Mouse (Mus musculus) gastrocnemius, adult 8-10 months (tissue): ENCODE data around the gene Aldh1l1. TPM values are rescaled to one million over a fixed set of nuclear protein-coding genes. Genes with fewer than 3 reads are reported as not detected.

ENCODE experiments used
- DNase-seq, 2 experiments: peaks; one replicate each; pipeline ENCODE4 v3.0.0; 2022; ENCODE audit warnings: low spot score in 2 of 2
- total RNA-seq, 4 experiments: library from RNA; stranded (reverse); gene quantifications; 2 replicates each; pipeline ENCODE4 v1.2.4; 2022

The Aldh1l1 gene
- total RNA-seq, 4 experiments from 2014 or later, result 2.4 to 5.5 (median 4.0) TPM

DNA sequence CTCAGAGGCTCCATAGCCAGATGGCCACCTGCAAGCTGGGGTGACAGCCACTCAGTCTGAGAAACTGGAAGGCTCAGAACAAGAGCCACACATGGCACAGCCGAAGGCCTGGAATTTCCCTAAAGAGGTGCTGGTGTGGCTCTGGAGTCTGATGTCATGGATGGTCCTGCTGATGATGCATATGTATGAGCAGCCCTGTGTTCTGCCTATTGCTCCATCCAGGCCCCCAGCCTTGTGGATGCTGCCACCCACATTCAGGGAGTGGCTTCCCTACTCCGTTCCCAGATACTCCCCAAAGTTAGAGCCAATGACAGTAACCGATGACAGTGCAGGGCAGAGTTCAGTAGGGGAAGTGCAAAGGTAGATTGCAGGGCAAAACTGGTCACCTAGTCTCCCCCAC is 91.9 kb downstream of the Aldh1l1 start:
- DNase-seq, result no peak

DNA sequence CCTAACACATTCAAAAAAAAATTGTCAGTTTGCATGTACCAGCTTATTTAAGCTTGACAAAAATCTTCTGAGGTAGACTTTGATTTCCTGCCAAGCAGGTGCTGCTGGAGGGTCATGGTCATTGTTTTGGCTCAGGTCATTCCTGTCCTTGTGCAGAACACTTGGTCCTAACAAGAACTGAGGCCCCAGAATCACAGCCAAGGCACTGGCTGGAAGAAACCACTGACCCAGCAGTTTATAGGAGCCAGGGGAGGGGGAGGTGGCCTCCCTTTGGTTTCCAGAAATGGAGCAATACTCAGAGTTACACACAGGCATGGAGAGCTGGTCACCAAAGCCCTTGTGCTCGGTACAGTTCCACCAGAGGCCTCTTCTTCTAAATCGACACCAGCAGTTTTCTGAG is 96.1 kb downstream of the Aldh1l1 start:
- no peak for DNase-seq

DNA sequence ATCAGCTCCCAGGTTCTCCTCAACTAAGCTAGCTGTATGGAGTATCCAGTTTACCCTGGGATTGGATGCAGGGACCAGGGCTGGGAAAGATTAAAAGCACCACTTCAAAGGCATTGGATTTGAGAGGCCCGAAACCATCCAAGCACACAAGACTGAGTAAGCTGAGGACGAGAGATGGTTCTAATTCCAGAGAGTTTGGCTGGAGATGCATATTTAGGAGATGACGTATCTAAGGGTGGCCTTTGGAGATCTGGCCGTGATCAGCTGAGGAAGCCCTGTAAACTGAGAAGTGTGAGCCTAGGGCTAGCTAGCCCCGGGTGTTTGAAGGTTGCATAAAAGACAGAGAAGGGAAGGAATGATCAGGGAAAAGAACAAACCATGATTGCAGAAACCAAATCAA is 101.9 kb downstream of the Aldh1l1 start:
- peak; percentile 35 to 40 for DNase-seq

DNA sequence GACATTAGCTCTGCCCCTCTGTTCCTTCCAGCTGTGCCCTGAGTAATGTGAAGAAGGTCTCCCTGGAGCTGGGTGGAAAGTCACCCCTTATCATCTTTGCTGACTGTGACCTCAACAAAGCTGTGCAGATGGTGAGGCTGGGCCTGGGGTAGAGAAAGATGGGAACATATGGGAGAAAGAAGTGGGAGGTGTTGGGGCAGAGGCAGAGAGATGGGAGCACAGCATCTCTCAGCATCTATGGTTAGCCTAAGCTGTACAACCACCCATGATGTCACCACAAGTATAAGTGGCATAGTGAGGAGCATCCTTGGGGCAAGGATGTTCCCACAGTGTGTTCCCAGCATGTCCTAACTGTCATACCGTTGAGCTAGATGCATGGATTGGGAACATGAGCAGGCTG is 104.5 kb downstream of the Aldh1l1 start:
- DNase-seq, result no peak

DNA sequence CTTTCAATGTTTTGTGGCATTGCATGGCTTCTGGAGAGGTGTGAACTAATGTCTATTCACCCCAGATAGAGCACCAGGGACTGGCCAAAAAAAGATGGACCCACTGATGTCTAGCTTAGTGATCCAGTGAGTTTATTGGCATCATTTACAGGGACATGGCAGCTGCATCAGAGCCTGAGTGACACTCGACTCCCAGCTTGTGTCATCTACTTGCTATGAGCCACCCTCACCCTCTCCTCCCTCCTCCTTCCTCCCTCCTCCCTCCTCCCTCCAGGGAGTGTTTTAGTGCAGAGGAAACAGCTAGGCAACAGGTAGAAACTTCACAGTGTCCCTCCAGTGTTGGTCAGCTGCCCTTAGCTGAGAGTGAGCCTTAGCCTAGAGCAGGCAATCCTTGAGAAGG is 108.7 kb downstream of the Aldh1l1 start:
- DNase-seq, result no peak

DNA sequence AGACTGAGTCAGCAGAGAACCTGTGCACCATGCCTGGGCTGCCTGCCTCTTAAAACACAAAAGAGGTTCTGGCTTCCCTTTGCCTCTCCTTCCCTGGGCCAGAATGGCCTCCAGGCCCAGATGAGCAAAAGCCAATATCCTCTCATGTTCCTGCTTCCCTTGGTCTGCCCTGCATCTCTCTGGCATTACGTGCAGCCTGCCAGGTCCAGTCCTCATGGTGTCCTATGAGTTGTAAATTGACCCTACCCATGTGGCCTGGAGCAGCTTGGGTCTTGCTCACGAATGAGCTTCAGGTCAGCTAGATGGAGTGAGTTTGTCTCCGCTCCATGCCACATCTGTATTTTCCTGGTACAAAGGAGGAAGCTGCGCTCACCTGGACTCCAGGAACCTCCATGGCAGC is 110.8 kb downstream of the Aldh1l1 start:
- DNase-seq, result no peak

DNA sequence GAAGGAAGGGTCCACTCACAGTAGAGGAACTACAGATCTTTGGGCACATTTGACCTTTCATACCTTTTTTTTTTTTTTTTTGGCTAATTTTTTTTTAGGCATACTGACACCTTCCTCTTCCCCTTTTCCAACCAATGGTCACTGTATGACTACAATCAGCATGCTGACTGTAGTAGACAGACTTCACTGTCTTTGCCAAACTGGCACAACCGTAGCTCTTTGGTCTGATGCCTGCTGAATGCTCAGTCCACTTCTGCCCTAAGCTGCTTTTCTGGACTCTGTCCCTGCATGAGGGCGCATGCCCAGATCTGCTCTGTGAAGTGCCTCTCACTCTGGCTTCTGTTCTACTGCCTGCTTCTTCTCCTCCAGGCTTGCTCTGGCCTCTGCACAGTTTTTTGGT is 111.4 kb downstream of the Aldh1l1 start:
- DNase-seq, result no peak

DNA sequence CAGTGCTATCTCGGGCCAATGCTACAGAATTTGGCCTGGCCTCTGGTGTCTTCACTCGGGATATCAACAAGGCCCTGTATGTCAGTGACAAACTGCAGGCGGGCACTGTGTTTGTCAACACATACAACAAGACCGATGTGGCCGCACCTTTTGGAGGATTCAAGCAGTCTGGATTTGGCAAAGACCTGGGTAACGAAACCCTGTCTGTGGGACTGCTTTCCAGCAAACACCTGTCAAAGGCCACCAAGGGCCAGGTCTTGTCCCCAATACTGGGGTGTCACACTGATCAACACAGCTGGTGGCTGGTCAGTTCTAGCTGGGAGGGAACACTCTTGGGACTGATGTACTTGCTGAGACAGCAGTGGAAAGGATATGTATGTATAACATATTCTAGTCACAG is 112.0 kb downstream of the Aldh1l1 start:
- no peak for DNase-seq

DNA sequence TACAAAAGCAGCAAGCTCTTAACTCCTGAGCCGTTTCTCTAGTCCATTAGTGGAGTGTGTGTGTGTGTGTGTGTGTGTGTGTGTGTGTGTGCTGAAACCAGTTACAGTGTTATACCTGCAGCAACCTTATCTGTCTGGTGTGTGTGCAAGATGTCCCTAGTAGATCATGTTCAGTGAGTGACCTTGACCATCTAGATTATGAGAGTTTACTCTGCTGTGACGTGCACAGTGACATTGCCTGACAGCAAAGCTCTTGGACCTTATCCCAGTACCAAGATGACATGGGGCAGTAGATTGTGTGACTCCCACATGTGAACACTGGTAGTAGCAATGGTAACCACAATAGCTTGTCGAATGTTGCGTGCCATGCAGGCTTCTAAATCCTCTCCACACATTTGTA is 114.1 kb downstream of the Aldh1l1 start:
- DNase-seq, result no peak

DNA sequence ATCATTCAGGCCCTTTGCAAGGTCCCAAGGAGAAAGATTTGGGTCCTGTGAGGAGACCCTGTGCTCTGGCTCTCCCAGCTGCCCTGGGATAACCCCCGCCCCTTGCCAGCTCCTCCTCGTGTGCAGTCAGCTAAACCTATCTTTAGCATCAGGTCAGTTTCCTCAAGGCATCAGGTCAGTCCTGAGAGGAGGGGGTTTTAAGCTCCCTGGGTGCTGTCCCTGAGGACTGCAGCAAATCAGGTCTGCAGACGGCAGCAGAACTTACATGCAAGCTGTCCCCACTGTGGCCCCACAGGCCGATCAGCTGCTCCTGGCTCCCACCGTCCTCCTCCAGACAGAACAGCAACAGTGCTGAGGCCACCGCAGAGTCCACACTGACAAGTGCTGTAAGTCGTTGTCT is 115.5 kb downstream of the Aldh1l1 start:
- peak; percentile 59 to 70 for DNase-seq

DNA sequence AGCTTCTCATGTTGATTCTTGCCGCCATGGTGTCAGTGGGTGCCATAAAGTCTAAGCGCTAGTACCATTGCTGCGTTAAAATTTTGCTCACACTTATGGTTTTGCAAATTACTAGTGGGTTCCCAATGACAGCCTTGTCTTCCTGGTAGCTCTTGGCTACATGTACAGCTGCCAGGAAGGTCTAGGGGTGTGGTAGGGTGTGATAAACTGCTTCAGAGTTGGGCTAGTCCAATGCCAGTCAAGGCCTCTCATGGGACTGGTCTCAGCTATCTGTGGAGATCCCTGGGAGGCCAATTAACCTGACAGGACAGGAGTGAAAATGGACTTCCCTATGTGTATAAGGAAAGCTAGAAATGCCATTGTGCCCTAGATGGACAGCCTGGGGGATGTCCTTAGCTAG is 116.1 kb downstream of the Aldh1l1 start:
- DNase-seq, result no peak

DNA sequence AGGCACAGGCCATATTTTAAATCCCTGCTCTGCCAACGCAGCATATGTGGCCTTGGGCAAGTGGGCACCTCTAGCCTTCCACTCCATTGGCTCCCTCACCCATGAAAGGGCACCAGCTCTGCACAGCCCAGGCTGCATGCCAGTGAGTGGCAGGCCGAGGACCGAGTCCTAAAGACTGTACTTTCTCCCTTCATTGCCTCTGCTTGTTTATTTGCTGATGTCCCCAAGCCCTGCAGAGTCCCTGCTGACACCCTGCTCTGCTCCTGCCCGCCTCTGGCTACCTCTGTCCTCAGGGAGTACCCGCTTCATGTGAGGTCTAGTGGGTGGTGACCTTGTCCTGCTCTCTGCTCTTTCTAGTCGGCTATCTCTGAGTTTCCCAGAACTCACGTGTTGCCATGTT is 116.9 kb downstream of the Aldh1l1 start:
- no peak for DNase-seq

DNA sequence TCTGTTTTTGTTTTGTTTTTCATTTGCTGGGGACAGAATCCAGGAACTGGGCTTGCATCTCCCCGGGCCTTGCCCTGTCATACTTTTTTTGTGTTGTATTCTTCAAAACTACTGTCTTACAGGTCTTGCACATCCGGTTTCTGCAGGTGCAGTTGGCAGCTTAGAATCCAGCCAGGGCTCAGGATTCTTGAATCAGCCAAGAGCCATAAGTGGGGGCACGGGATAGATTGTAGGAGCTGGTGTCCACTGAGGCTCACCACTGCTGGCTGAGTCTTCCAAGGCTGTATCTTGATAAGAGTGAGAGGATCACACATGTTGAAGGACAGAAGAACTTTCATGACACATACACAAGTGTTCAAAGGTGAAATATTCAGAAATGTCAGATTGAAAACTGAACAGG is 117.9 kb downstream of the Aldh1l1 start:
- DNase-seq, result no peak

DNA sequence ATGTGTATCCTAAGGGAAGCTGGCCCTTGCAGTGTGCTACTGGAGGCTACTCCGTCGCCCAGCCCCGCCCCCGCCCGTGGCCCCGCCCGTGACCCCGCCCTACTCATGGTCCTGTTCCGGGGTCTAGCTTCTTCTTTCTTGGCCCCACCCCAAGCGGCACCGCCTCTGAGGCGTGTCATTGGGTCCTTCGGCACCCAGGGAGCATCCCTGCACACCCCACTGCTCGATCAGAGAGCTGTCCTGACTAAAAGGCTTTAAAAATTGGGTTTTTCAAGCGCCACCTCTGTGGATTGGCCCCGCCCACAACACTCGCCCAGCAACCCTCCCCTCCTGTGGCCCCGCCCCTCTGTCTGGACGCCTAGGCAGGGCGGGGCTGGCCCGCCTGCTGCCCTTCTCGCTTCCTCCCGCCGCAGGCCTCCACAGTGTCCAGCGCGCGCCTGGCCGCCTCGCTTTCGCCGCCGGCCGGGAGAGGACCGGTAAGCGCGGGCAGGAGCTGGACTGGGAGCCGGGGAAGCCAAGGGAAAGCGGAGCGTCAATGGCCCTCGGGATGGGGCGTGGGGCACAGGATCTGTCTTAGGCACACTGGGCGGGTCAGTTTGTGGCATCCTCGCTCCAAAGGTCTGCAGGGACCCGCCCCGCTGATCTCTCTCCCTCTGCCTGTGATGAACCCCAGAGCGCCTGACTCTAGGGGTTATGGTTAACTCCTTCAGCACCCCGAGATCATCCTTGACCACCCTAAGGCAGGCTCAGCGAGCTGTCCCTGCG is 118.5 kb downstream of the Aldh1l1 start, which contains the start of gene Slc41a3:
Slc41a3 (plus strand) TSS at position 193 of the 765 bp plus-strand sequence.
- DNase-seq, result peak; percentile 91 to 94

DNA sequence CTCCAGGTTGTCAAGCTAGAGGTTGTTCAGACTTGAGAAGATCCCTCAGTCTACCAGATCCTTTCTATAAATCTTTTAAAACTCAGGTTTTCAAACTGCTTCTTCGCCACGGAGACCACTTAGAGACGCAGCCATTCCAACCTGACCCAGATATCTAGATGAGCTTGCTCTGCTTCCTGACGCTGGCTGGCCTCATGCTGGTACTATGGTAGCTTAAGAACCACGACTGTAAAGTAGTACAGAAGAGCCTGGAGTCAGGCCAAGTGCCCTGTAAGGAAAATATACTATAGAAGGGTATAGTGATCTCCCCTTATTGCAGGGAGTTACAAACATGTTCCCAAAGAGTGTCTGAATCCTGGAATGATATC is 119.1 kb downstream of the Aldh1l1 start:
- no peak for DNase-seq

DNA sequence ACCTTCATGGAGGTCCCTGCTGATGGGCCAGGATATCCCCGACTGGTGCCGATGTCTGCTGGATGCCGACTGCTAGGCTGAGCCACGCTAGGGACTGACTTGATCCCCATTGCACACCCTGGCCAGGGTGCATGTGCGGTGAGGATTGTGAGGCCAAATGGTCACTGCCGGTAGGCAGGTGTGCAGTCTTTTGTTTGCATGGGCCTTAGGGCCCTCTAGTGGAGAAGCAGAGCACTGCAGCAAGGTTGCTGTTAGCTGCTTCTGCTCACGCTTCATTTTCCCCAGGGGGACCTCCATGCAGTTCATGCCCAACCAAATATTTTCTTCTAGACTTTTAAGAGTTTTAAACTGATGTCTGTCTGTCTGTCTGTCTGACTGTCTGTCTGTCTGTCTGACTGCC is 120.3 kb downstream of the Aldh1l1 start:
- DNase-seq, result peak in 1 of 2 experiments; percentile 58

DNA sequence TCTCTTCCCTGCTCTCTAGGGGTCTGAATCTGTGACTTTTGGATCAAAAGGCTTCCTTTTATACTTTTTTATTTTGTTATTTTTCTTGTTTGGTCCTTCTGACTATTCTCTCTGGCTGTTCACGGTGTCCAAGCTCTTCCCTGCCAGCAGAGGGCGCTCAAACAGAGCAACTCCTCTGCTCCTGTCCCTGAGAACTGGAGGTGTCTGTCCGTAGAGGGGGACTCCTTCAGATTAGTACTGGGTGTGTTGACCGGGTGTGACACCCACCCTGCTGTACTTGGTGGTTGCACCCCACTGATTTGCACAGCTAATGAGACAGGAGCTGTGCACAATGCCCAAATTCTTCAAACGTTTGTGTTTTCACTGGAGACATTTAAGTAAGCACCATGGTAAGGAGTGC is 121.0 kb downstream of the Aldh1l1 start:
- no peak for DNase-seq

DNA sequence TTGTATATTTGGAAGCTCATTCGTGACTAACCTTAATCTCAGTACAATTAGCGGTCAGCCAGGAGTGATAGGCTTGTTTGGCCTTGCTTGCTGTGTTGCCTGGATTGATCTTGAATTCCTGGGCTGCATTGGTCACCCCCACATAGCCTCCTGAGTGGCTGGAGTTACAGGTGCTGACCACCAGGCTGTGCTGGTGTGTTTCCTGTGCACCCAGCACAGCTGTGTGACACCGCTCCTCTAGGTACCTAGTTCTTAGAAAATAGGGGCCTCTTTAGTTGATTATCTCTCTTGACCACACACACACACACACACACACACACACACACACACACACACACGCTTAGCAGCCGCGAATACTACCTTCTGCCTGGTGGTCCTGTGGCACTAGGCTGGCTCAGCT is 122.0 kb downstream of the Aldh1l1 start:
- DNase-seq, result no peak

DNA sequence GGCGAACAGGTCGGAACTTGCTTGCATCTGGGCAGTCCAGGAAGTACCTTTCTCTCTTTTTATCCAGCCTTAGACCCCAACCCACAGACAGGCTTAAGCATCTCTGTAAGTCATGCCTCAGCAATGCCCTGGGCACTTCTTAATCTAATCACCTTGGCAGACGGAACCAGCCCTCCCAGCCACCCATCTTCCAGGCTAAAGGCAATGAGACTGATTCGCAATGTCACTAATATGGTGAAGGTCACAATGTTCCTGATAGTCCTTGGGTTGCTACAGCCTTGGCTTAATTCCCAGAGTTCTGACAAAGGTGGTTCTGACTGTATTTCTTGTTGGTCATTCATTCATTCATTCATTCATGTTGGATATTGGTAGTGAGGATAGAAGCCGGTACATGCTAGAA is 124.0 kb downstream of the Aldh1l1 start:
- DNase-seq, result no peak

DNA sequence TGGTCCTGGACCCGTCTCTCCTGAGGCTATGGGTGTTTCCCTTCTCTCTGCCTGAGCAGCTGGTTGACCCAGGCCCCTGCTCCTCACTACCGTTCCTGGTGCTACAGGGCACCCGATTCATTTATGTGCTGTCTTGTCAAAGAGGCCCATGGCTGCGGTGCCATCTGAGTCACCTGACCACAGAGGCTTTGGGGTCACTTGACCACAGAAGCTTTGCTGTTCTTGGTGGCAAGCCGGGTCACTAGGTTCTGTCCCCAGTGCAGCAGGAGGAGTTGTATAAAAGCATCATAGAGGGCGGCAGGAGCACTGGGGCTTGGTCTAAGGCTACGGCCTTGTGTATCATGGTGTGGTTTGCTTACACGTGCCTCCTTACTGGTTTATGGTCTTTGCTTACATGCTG is 127.0 kb downstream of the Aldh1l1 start:
- no peak for DNase-seq

DNA sequence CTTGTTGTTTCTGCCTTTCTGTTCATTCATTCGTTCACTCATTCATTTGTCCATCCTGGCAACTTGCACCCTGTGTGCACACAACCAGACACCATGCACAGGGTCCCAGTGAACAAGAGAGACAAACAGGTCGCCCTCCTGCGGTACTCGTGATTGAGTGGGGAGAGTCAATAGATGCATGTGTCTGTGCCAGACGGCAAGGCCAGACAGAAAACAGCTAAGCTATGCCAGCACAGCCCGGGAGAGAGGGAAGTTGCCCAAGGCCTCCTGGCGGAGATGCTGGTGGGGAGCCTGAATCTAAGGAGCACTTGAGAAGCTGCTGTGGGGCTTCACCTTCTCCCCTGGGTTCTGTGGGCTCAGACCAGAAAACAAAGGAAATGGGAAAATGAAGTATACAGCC is 129.1 kb downstream of the Aldh1l1 start:
- no peak for DNase-seq

DNA sequence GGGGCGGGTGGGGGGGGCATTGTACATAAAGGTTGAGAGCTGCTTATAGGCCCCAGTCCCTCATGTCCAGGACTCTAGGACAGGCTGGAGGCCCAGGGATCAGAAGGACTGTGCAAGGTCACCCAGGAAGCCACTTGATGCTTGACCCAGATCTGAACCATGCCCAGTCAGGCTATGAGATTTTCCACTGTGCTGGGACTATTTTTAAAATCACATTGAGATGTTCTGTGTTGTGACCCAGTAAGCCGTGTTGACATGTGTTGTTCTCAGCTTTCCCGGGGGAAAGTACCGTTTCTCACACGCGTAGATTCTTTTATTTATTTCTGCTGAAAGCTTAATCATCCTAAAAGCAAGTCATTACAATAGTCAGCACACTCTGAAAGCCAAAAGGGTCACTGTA is 129.8 kb downstream of the Aldh1l1 start:
- DNase-seq, result peak in 1 of 2 experiments; percentile 52

DNA sequence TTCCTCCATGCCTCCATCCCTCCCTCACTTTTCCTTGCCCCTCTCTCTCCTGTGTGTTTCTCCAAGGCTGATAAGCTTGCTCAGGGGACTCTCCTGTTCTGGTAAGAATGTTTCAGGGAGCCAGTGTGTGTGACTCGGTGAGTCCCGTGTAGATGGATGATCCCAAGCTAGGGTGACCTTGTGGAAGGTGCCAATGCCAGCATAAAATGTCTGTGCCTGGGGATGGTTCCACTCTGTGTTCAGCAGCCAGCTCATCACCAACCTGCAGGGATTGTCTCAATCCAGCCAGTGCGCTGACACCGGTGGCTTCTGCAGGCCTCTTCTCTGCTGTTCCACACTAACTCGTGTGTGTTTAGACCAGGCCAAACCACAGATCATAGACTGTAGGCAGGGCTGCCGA is 130.3 kb downstream of the Aldh1l1 start:
- DNase-seq, result no peak

DNA sequence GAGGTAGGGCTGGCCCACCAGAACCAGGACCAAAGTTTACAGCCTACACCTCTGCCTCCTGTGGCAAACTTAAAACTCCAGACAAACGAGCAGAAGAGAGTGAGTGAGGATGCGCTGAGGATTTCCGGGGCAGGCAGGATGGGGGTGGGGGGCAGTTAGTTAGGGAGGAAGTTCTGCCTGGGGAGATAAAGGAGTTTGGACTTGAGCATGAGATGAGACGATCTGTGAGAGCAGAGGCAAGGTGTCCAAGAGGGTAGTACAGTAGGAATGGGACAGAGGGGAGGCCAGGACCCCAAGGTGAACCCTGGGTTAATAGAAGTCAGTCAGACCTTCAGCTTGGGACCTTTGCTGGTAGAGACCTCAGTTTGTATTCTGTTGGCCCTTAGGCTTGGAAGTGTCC is 132.0 kb downstream of the Aldh1l1 start:
- DNase-seq, result no peak
